Mouse (Mus musculus) myocyte (in vitro differentiated cells): ENCODE measurements around the gene Wdr86. TPM values are rescaled to one million over a fixed set of nuclear protein-coding genes. Genes with fewer than 3 reads are reported as not detected.

Experiments used
- H3K27me3 ChIP-seq: one replicate; pipeline ENCODE4 v1.6.1; 2011; ENCODE audit not compliant: control insufficient read depth, insufficient read depth, insufficient read length
- H3K36me3 ChIP-seq: one replicate; pipeline ENCODE4 v1.6.1; 2011; ENCODE audit not compliant: control insufficient read depth, insufficient read depth
- H3K4me2 ChIP-seq: one replicate; pipeline ENCODE4 v1.6.1; 2011; ENCODE audit warnings: low read depth, control low read depth
- H3K4me3 ChIP-seq: one replicate; pipeline ENCODE4 v1.5.1; 2011; ENCODE audit warnings: mild to moderate bottlenecking, control low read depth, moderate library complexity
- H3K79me2 ChIP-seq: one replicate; pipeline ENCODE4 v1.6.1; 2011; ENCODE audit not compliant: control insufficient read depth, insufficient read depth
- H3ac ChIP-seq: one replicate; pipeline ENCODE4 v1.6.1; 2011; ENCODE audit not compliant: control insufficient read depth, insufficient read length
- CEBPB ChIP-seq: IDR thresholded peaks from 2 replicates; pipeline ENCODE4 v1.6.1; 2011; ENCODE audit warnings: mild to moderate bottlenecking, moderate library complexity; ENCODE audit not compliant: poor library complexity, insufficient read depth, severe bottlenecking
- E2F4 ChIP-seq: IDR thresholded peaks from one replicate; pipeline ENCODE4 v1.6.1; 2011; ENCODE audit warnings: mild to moderate bottlenecking, control low read depth, moderate library complexity; ENCODE audit not compliant: insufficient read depth
- MAX ChIP-seq: IDR thresholded peaks from one replicate; pipeline ENCODE4 v1.6.1; 2011; ENCODE audit warnings: low read depth, mild to moderate bottlenecking, control low read depth
- MYOD1 ChIP-seq, 3 experiments: IDR thresholded peaks; one replicate each; pipeline ENCODE4 v1.6.1; 2011; ENCODE audit warnings: control low read depth in 2 of 3, low read depth in 2 of 3, mild to moderate bottlenecking in 2 of 3, moderate library complexity in 1 of 3; ENCODE audit not compliant: insufficient read length in 2 of 3, control insufficient read depth in 1 of 3
- MYOG ChIP-seq, 3 experiments: IDR thresholded peaks; one replicate each; pipeline ENCODE4 v1.6.1; 2011; ENCODE audit warnings: control low read depth in 2 of 3, low read depth in 2 of 3, mild to moderate bottlenecking in 2 of 3; ENCODE audit not compliant: insufficient read length in 2 of 3, control insufficient read depth in 1 of 3, insufficient read depth in 1 of 3
- POLR2A ChIP-seq: IDR thresholded peaks from one replicate; pipeline ENCODE4 v1.6.1; 2011; ENCODE audit warnings: low read depth, mild to moderate bottlenecking, control low read depth, moderate library complexity; ENCODE audit not compliant: insufficient read length
- POLR2AphosphoS2 ChIP-seq: IDR thresholded peaks from one replicate; pipeline ENCODE4 v1.6.1; 2011; ENCODE audit warnings: low read depth, control low read depth; ENCODE audit not compliant: insufficient read length
- REST ChIP-seq: IDR thresholded peaks from one replicate; pipeline ENCODE4 v1.6.1; 2011; ENCODE audit warnings: mild to moderate bottlenecking, control low read depth, moderate library complexity; ENCODE audit not compliant: insufficient read depth, insufficient read length
- SRF ChIP-seq: IDR thresholded peaks from one replicate; pipeline ENCODE4 v1.6.1; 2011; ENCODE audit warnings: low read depth; ENCODE audit not compliant: control insufficient read depth, insufficient read length
- TCF12 ChIP-seq: IDR thresholded peaks from one replicate; pipeline ENCODE4 v1.6.1; 2011; ENCODE audit warnings: mild to moderate bottlenecking, control low read depth; ENCODE audit not compliant: poor library complexity, insufficient read depth, severe bottlenecking
- TCF3 ChIP-seq: IDR thresholded peaks from one replicate; pipeline ENCODE4 v1.6.1; 2011; ENCODE audit warnings: low read depth, control low read depth; ENCODE audit not compliant: insufficient read length
- USF1 ChIP-seq: IDR thresholded peaks from one replicate; pipeline ENCODE4 v1.6.1; 2011; ENCODE audit warnings: low read depth, mild to moderate bottlenecking, control low read depth, moderate library complexity
- polyA plus RNA-seq: library from polyadenylated mRNA; unstranded; fragments of >200 nt; fragmentation: generic; extraction: Trizol; gene quantifications from one replicate; pipeline ENCODE4 v1.2.1, GENCODE M21; 2012; ENCODE audit warnings: missing spikeins

Wdr86 gene
- polyA plus RNA-seq, 1 experiment = not detected

GRCm38 (mm10) chr5:24709962-24710361, 20.6 kb downstream of the Wdr86 start:
- no peaks in the 10 kb centered on the region for H3K79me2 ChIP-seq
- peaks cover under 1% of the 10 kb centered on the region for H3K27me3 ChIP-seq
- H3K4me3 ChIP-seq = no peak overlapping the region
- TF ChIP-seq POLR2AphosphoS2 (no peak), TCF3 (no peak), SRF (no peak), POLR2A (no peak), E2F4 (no peak), MYOG (IDR thresholded peaks at IDR 0.05; ENCODE audit: control insufficient read depth in 1 of 3, insufficient read depth in 1 of 3, insufficient read length in 2 of 3, low read depth in 2 of 3) (no peak), USF1 (no peak), REST (no peak), CEBPB (no peak), MYOD1 (IDR thresholded peaks at IDR 0.05; ENCODE audit: control insufficient read depth in 1 of 3, insufficient read length in 2 of 3, low read depth in 2 of 3) (no peak), TCF12 (no peak), MAX (no peak)
- peaks cover 9% of the 10 kb centered on the region for H3K36me3 ChIP-seq
- no peak overlapping the region for H3ac ChIP-seq
- no peak overlapping the region for H3K4me2 ChIP-seq

DNA sequence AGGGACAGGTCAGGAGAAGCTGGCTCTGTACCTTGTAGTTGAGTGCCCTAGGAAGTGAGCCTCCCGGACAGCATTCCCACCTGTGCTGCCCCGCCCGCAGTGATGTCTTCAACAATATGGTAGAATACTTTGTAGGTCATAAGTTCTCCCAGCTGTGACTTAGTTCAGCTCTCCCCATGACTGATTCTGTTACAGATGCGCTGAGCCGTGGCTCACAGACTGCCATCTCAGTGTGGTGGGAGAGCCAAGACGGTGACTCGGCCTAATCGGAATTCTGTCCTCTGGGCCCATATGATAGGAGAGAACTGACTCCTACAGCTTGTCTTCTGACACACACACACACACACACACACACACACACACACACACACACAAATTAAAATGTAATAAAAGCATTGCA, 25.9 kb downstream of the Wdr86 start:
- TF ChIP-seq TCF3 = no peak
- no peak for TF ChIP-seq REST
- no peak for TF ChIP-seq SRF
- no peak for TF ChIP-seq POLR2A
- no peak for TF ChIP-seq USF1
- TF ChIP-seq MYOD1 (IDR thresholded peaks at IDR 0.05; ENCODE audit: control insufficient read depth in 1 of 3, insufficient read length in 2 of 3, low read depth in 2 of 3) = no peak
- no peak for TF ChIP-seq POLR2AphosphoS2
- TF ChIP-seq TCF12 = no peak
- no peak for TF ChIP-seq MAX
- TF ChIP-seq MYOG (IDR thresholded peaks at IDR 0.05; ENCODE audit: control insufficient read depth in 1 of 3, insufficient read depth in 1 of 3, insufficient read length in 2 of 3, low read depth in 2 of 3) = no peak
- no peak for TF ChIP-seq CEBPB
- Histone ChIP-seq H3K79me2 (no peaks in the 10 kb centered on the region), H3K27me3 (no peaks in the 10 kb centered on the region), H3K4me3 (no peak overlapping the region), H3ac (no peak overlapping the region), H3K36me3 (peaks cover 28% of the 10 kb centered on the region), H3K4me2 (no peak overlapping the region)

DNA sequence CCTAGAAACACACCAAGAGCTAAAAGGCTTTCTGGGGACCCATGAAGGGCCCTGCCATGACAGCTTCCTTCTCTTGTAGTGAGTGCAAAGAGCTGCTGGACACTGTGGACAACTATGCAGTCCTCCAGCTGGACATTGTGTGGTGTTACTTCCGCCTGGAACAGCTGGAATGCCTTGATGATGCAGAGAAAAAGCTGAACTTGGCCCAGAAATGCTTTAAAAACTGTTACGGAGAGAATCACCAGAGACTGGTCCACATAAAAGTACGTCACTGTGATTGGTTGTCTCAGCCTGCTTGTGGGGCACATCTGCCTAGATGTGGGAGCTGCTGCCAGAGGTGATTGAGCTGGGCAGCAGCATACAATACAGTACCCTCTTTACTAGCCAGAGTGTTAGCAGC, 29.3 kb downstream of the Wdr86 start:
- Histone ChIP-seq H3K27me3 (no peaks in the 10 kb centered on the region), H3K4me2 (no peak overlapping the region), H3K36me3 (peaks cover 37% of the 10 kb centered on the region), H3K4me3 (no peak overlapping the region), H3K79me2 (no peaks in the 10 kb centered on the region), H3ac (no peak overlapping the region)
- TF ChIP-seq REST (no peak), TCF12 (no peak), POLR2AphosphoS2 (no peak), MYOD1 (IDR thresholded peaks at IDR 0.05; ENCODE audit: control insufficient read depth in 1 of 3, insufficient read length in 2 of 3, low read depth in 2 of 3) (no peak), POLR2A (no peak), USF1 (no peak), MAX (no peak), TCF3 (no peak), CEBPB (no peak), SRF (no peak), E2F4 (no peak), MYOG (IDR thresholded peaks at IDR 0.05; ENCODE audit: control insufficient read depth in 1 of 3, insufficient read depth in 1 of 3, insufficient read length in 2 of 3, low read depth in 2 of 3) (no peak)

GRCm38 (mm10) chr5:24696704-24697103, 33.8 kb downstream of the Wdr86 start:
- no peaks in the 10 kb centered on the region for H3K27me3 ChIP-seq
- no peak overlapping the region for H3ac ChIP-seq
- H3K4me2 ChIP-seq = no peak overlapping the region
- peaks cover 48% of the 10 kb centered on the region for H3K36me3 ChIP-seq
- no peaks in the 10 kb centered on the region for H3K79me2 ChIP-seq
- no peak overlapping the region for H3K4me3 ChIP-seq
- TF ChIP-seq REST (no peak), TCF12 (no peak), USF1 (no peak), SRF (no peak), TCF3 (no peak), MYOD1 (IDR thresholded peaks at IDR 0.05; ENCODE audit: control insufficient read depth in 1 of 3, insufficient read length in 2 of 3, low read depth in 2 of 3) (no peak), E2F4 (no peak), POLR2A (no peak), MYOG (IDR thresholded peaks at IDR 0.05; ENCODE audit: control insufficient read depth in 1 of 3, insufficient read depth in 1 of 3, insufficient read length in 2 of 3, low read depth in 2 of 3) (no peak)
